ENCODE assay signal across 15 mouse cellular contexts in genomic region chr16:93769621-93770020, GRCm38 (mm10). TPM values are rescaled to one million over a fixed set of nuclear protein-coding genes. Genes with fewer than 3 reads are reported as not detected.
DNase-seq lines count a peak whose midpoint lies in the region; ATAC-seq and TF ChIP-seq lines count a peak whose summit lies in the region.
"Had no signal": no experiment of that assay in that cellular context is flagged by ENCODE, and none has a peak within 500 bp of the region (broad histone marks: within the 10 kb centered on the region; RNA-seq: fewer than 3 reads in every experiment).

No protein-coding gene starts in this region.

- H3K9me3 ChIP-seq in liver, embryonic 11.5 days (ENCODE audit: control insufficient read depth, low read length), result no peaks in the 10 kb centered on the region
- H3K9me3 ChIP-seq: embryonic facial prominence, embryonic 10.5 days; heart, embryonic 15.5 days; hindbrain, embryonic 13.5 days; megakaryocyte, embryonic 14.5 days had no signal

- no peak overlapping the region; the same call in 1 of the 2 replicates for H3K9ac ChIP-seq in liver, adult 2 months (ENCODE audit: low read depth, low read length)
- H3K9ac ChIP-seq in liver, embryonic 11.5 days (ENCODE audit: low read depth, low read length), result no peak overlapping the region
- H3K9ac ChIP-seq: hindbrain, embryonic 13.5 days; liver, postnatal 0 days had no signal

- H3K4me2 ChIP-seq in liver, embryonic 11.5 days, result no peak overlapping the region
- H3K4me2 ChIP-seq: hindbrain, embryonic 13.5 days had no signal

- ATAC-seq in liver, embryonic 11.5 days (replicated peaks; ENCODE audit: low FRiP score), result no peak
- no peak for ATAC-seq in megakaryocyte-erythroid progenitor cell, adult 5-6 weeks (replicated peaks; ENCODE audit: low FRiP score, low TSS enrichment, poor library complexity, severe bottlenecking)
- ATAC-seq: activated CD4-positive, CD25-positive, alpha-beta regulatory T cell, adult 4 months; intestine, postnatal 0 days had no signal

- peak overlapping the region; percentile 57; the same call in 1 of the 2 replicates for H3K27ac ChIP-seq in liver, adult 2 months (replicated peaks; ENCODE audit: insufficient read depth, low read depth, low read length)
- H3K27ac ChIP-seq in liver, embryonic 11.5 days (ENCODE audit: low read depth, low read length), result no peak overlapping the region
- H3K27ac ChIP-seq in bone marrow, adult 2 months (ENCODE audit: control insufficient read depth, insufficient read depth, low read depth, low read length, poor library complexity), result no peak overlapping the region
- H3K27ac ChIP-seq: embryonic facial prominence, embryonic 10.5 days; heart, embryonic 15.5 days; hindbrain, embryonic 13.5 days had no signal

- H3K27me3 ChIP-seq in liver, adult 2 months (ENCODE audit: control insufficient read depth, insufficient read depth, low read length), result no peaks in the 10 kb centered on the region
- H3K27me3 ChIP-seq in liver, embryonic 11.5 days (replicated peaks; ENCODE audit: control insufficient read depth, insufficient read depth, low read length), result no peaks in the 10 kb centered on the region
- H3K27me3 ChIP-seq: heart, embryonic 15.5 days; hindbrain, embryonic 13.5 days had no signal

- TF ChIP-seq POLR2A in liver, adult 2 months (IDR thresholded peaks at IDR 0.05; ENCODE audit: extremely low read depth, insufficient read depth, low read length), result no peak
- TF ChIP-seq POLR2A in bone marrow, adult 2 months (IDR thresholded peaks at IDR 0.05; ENCODE audit: borderline replicate concordance, control insufficient read depth, low read depth, low read length), result no peak

- H3K79me2 ChIP-seq in liver, adult 2 months (ENCODE audit: control insufficient read depth, insufficient read depth, low read length), result no peaks in the 10 kb centered on the region

- peaks cover 14% of the 10 kb centered on the region; the same call in 1 of the 2 replicates for H3K36me3 ChIP-seq in liver, adult 2 months (ENCODE audit: control insufficient read depth, insufficient read depth, low read length)
- no peaks in the 10 kb centered on the region; the same call in 1 of the 2 replicates for H3K36me3 ChIP-seq in liver, embryonic 11.5 days (ENCODE audit: control insufficient read depth, insufficient read depth, low read length)

- peak overlapping the region; percentile 62; the same call in 1 of the 2 replicates for H3K4me3 ChIP-seq in liver, adult 2 months (ENCODE audit: insufficient read depth, low read depth, low read length)
- no peak overlapping the region for H3K4me3 ChIP-seq in liver, embryonic 11.5 days (ENCODE audit: low read depth, low read length)
- H3K4me3 ChIP-seq in bone marrow, adult 2 months (replicated peaks; ENCODE audit: control insufficient read depth, low read depth, low read length), result no peak overlapping the region
- H3K4me3 ChIP-seq: embryonic facial prominence, embryonic 10.5 days; heart, embryonic 15.5 days; hindbrain, embryonic 13.5 days; megakaryocyte, embryonic 14.5 days; myocyte had no signal

- no peaks in the 10 kb centered on the region for H3K4me1 ChIP-seq in liver, adult 2 months (ENCODE audit: control insufficient read depth, insufficient read depth, low read length)
- no peaks in the 10 kb centered on the region; the same call in none of the 2 replicates for H3K4me1 ChIP-seq in liver, embryonic 11.5 days (replicated peaks; ENCODE audit: control insufficient read depth, insufficient read depth, low read length)
- H3K4me1 ChIP-seq in bone marrow, adult 2 months (ENCODE audit: control insufficient read depth, insufficient read depth, low read length), result peaks cover 5% of the 10 kb centered on the region

- WGBS in liver, adult 2 months, result 67% methylated on average over 15 of the region's 15 CpGs
- 78% methylated on average over 15 of the region's 15 CpGs for WGBS in liver, embryonic 11.5 days
- WGBS in bone marrow, adult 2 months, result 89% methylated on average over 15 of the region's 15 CpGs

- TF ChIP-seq CTCF in liver, adult 2 months (IDR thresholded peaks at IDR 0.05; ENCODE audit: low read depth, low read length), result no peak
- TF ChIP-seq CTCF in bone marrow, adult 2 months (IDR thresholded peaks at IDR 0.05; ENCODE audit: control insufficient read depth, insufficient read depth, low read length), result 0 out of 2 replicates have a peak, but pooled peaks have one; percentile 10

- peak; percentile 64 to 65 for DNase-seq in cerebellum, postnatal 10 days
- DNase-seq in cerebellum, adult 8-10 months, result no peak
- DNase-seq in liver, adult 2 months (ENCODE audit: extremely low read depth, low read depth, low spot score), result peak; percentile 68
- no peak for DNase-seq in liver, embryonic 11.5 days (ENCODE audit: low spot score)
- peak; percentile 66 to 83 for DNase-seq in kidney, postnatal 25 days
- DNase-seq: liver, postnatal 0 days had no signal

RNA-seq across cellular contexts. Expression of gene Dop1b, which starts 57.9 kb away (rescaled TPM):
- 12.1 and 33.2 TPM in 2 replicates for total RNA-seq in liver, adult 2 months (2014; rRNA removed)
- polyA plus RNA-seq in liver, adult 2 months (2012; rRNA removed), result 30.3 TPM in 2 replicates
- 18.1 and 19.1 TPM in 2 replicates for polyA plus RNA-seq in liver, embryonic 11.5 days (2014; fragmentation: Nextera tagmentation; extraction: Ambion mirVana)
- polyA plus RNA-seq in bone marrow, adult 2 months (2011; ENCODE audit: insufficient read depth, insufficient read length, low replicate concordance, missing spikeins), result 36.9 and 49.2 TPM in 2 replicates
- 38.8 and 63.3 TPM in 2 replicates for total RNA-seq in megakaryocyte-erythroid progenitor cell, adult 5-6 weeks (2014; fragmentation: Nextera tagmentation)
- total RNA-seq in megakaryocyte-erythroid progenitor cell, adult 5-6 weeks (2017), result 9.1 and 17.6 TPM in 2 replicates

Comparison
In these comparisons a context has a peak if more than half of its experiments do, and no peak if none do; other contexts are left out.
1. DNase-seq: peak in cerebellum, postnatal 10 days (2 of 2), liver, adult 2 months (single experiment) and kidney, postnatal 25 days (2 of 2); none in cerebellum, adult 8-10 months (single experiment) and liver, embryonic 11.5 days (single experiment).